Mouse (Mus musculus): ENCODE measurements around the gene Gdpd1.
"Not testable (repeated sequence)": the region's sequence is repeated elsewhere in the genome, so short reads cannot be mapped to it uniquely, and the experiment has no call there.

The Gdpd1 gene

GRCm38 (mm10) chr11:87026096-87026875 lies 47.6 kb downstream of the Gdpd1 start:
- DNase-seq (ENCODE audit: low spot score) = peak; percentile 41

DNA sequence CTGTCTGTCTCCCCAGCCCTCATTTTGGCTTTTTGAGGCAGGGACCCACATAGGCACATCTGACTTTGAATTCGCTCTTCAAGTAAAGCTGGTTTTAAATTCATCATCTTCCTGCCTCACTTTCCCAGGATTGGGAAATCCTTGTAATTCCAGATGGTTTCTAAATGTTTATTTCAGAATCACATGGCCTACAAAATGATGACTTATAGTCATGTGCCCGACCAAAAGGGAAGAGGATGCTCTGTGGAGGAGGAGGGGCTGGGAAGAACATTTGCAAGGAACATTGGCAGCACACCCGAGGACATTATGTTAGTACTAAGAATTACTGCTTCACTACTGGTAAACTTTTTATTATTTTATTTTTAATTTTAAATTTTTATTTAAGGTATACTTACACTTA lies 48.5 kb downstream of the Gdpd1 start:
- DNase-seq (ENCODE audit: low spot score) = peak; percentile 20

GRCm38 (mm10) chr11:87023240-87023639 lies 50.6 kb downstream of the Gdpd1 start:
- DNase-seq (ENCODE audit: low spot score) = not testable (repeated sequence)

DNA sequence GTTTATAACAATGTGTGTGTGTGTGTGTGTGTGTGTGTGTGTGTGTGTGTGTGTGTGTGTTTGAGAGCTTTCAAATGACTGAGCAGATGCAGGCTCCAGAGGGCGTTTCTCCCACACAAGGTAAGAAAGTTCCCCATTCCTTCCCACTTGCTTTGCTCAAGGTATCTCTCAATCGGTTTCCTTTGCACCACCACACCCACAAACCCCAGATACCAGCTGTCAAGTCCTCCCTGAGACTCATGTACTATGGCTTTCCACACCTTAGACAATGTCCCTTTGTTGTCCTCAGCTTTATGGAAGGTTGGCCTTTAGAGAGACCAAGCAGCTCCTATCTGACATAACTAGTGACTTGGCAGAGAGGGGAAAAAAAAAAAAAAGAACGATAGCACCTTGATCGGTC lies 51.1 kb downstream of the Gdpd1 start:
- DNase-seq (ENCODE audit: low spot score) = no peak

GRCm38 (mm10) chr11:87021551-87021950 lies 52.3 kb downstream of the Gdpd1 start:
- no peak for DNase-seq (ENCODE audit: low spot score)

DNA sequence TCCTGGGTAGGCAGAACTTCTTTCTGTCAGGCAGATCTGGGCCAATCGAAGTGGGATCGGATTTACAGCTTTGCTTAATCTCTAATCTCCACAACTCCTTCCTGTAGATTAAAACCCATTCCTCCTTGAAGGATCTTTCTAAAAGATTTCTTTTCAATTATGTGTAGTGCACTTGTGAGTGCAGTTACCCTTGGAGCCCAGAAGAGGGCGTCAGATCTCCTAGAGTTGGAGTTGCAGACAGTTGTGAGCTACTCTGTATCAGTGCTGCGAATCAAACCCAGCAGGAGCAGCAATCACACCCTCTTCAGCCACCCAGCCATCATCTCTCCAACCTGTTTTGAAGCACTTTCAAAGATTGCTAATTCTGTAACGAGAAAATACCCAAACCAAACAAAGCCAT lies 53.4 kb downstream of the Gdpd1 start:
- DNase-seq (ENCODE audit: low spot score) = no peak

DNA sequence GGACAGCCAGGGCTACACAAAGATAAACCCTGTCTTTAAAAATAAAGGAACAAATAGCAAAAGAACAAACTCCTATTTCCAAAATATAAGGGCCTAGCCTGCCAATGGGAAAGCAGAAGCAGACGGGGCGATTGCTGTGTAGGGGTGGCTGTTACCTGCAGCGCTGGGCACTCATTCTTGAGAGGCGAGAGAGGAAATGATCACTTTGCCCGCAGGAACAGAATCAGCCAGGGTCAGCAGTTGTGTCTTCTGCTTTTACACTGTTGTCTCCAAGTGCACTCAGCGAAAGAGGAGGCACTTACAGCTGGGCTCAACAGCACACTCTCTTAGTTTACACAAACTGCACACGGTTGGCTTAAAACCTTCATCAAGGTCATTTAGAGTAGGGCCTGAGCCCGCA lies 54.4 kb downstream of the Gdpd1 start:
- no peak for DNase-seq (ENCODE audit: low spot score)

DNA sequence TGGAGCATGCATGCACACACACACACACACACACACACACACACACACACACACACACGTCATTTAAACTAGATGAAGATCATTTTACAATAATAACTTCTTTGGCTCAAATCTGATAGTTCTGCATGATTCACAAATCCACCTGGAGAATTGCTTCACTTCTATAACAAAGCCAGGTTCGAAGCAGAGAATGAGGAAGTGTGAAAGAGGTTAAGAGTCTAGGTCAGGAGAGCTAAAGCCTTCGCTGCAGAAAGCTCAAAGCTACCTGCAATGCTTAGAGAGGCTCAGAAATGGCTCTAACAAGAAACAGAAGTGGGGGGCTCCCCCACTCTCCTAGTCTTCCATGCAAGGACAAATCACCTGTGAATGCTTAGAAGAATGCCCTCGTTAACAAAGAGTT lies 55.8 kb downstream of the Gdpd1 start:
- peak; percentile 23 for DNase-seq (ENCODE audit: low spot score)

DNA sequence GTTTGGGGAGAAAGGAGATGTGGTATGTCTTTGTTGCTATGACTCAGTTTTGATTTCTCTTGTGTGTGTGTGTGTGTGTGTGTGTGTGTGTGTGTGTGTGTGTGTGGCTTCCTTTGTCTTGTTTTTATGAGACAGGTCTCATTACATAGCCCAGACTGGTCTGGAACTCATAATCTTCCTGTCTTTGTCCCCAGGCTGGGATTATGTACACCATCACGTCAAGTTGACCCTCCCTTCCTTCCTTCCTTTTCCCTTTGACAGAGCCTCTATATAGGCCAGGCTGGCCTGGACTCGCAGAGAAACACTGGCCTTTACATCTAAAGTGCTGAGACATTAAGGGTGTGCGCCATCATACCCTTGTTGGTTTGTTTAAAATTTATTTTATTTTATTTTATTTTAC lies 58.2 kb downstream of the Gdpd1 start:
- DNase-seq (ENCODE audit: low spot score) = no peak

DNA sequence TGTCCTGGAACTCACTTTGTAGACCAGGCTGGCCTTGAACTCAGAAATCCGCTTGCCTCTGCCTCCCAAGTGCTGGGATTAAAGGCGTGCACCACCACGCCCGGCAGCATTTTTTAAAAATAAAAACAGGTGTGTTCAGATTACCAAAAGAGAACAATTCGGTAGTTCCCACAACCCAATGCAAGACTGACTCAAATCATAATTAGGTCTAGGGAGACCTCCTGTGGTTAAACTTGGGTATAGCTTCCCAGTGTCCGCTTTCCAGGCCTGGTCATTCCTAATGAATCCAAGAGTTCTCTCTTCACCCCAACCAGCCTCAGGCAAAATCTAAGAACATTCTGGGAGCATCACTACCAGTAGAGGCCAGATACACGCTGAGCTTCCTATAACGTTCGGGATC lies 63.4 kb downstream of the Gdpd1 start:
- peak; percentile 56 for DNase-seq (ENCODE audit: low spot score)

GRCm38 (mm10) chr11:87007371-87007770 lies 66.5 kb downstream of the Gdpd1 start:
- no peak for DNase-seq (ENCODE audit: low spot score)

- DNase-seq (ENCODE audit: low spot score) = no peak
These were observed 68.7 kb downstream of the Gdpd1 start for GRCm38 (mm10) chr11:87004960-87005755.

DNA sequence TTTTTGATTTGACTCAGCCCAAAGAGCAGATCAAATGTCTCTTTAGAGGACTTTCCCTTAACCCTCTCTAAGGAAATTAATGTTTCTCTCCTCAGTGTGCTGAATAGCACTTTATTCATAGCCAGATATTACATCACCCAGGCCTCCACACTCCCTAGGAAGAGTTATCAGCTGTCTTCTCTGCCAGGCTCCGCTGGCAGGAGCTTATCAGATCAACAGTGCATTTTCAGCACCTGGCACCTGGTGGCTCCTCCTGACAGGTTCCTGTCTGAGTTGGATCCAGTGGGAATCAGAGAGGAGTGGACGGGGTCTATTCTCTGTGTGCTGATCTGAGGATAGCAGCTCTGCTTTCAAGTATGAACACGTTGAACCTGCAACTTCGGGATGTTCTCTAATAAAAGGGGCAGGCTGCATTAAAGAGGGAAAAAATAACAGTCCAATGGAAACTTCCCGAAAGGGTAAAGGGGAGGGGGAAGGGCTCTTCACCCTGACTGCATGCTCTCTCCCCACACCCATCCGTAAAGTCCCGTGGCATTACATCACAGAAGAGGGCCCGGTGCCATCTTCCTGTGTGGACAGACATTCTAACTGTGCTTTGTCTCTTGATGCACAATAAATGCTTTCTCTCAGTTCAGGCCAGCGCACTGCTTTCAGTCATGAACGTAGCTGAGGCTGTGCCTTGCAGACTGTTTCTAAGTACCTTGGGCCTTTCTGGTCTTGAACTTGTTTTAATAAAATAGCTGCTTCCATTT lies 71.6 kb downstream of the Gdpd1 start:
- peak; percentile 22 for DNase-seq (ENCODE audit: low spot score)

GRCm38 (mm10) chr11:87001217-87001616 lies 72.6 kb downstream of the Gdpd1 start:
- DNase-seq (ENCODE audit: low spot score) = no peak

- no peak for DNase-seq (ENCODE audit: low spot score)
These were observed 77.6 kb downstream of the Gdpd1 start for GRCm38 (mm10) chr11:86996266-86996665.

DNA sequence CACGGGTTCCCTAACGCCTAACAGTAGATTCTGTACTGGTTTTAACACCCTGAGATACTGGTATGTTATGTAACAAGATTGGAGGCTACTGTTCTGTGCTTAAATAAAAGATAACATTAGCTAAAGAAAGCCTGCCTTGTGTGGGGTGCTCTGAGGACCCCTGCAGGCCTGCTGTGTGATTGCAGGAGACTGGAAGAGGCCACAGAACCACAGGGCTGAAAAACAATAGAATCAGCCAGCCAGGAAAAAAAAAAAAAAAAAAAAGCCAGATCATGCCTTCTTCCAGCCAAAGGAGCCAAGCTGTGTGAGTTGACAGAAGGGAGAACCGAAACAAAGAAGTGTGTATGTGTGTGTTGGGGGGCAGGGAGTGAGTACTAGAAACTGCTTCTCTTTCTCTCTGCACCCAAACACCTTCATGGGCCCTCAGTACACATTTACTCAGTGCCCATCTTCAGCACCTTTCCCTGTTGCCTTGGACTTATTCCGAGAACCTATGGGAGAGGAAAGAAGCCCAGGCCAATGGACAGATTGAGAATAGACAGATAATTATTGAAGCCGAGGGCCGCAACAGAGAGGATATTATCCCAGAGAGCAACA lies 78.1 kb downstream of the Gdpd1 start:
- peak; percentile 59 for DNase-seq (ENCODE audit: low spot score)

DNA sequence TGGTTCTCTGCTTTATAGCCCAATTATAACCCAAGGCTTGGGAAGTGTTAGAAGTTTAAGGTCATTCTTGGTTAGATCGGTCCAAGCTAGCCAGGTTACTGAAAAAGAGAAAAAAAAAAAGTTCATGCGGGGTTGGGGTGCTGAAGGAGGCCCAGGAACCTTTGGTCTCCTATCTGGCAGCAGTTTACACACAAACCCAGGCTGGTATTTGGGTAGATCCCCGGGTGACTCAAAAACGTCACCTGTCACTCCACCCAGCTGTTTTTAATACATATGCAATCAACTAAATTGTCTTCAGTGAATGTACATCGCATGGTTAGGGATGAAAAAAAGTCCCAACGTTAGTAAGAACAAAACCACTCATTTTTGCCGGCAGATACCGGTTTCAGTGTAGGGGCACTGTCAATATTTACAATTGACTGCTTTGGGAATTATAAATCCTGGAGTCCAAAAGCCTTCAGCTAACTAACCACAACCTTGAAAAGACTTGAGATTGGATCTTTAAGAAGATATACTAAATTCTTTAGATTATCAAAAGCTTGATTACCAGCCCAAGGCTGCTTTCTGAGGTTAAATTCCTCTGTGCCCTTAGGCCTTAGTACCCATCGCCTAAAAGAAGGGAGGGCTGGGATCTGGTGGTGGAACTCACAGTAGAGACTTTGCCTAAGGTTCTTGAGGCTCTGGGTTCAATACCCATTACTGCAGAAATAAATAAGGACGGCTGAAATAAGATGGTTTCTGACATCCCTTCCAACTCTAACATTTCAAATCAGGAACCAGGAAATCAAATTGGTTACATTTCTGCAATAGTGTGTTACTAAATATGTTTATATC lies 78.9 kb downstream of the Gdpd1 start:
- DNase-seq (ENCODE audit: low spot score) = no peak

DNA sequence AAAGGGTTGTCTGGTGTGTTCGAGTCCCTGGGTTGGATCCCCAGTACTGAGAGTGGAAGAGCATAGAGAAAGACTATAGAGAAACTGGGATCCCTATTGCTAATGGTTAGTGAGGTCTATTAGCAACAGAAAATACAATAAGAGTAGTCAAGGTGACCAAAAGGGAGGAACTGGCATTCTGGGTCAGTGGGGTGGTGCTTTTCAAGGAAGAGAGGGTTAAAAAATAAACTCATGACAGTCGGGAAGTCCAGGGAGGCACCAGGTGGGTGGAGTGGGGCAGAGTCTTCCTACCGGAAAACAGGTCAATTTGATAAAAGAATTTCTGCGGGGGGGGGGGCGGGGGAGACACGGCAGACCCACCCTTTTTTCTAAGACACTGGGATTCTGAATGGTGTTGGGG lies 79.5 kb downstream of the Gdpd1 start:
- DNase-seq (ENCODE audit: low spot score) = no peak

GRCm38 (mm10) chr11:86993041-86994037 lies 80.5 kb downstream of the Gdpd1 start, which contains the start of gene Ypel2:
Ypel2 (minus strand) TSS chr11:86993707.
- peak; percentile 96 for DNase-seq (ENCODE audit: low spot score)

- no peak for DNase-seq (ENCODE audit: low spot score)
These were observed 81.3 kb downstream of the Gdpd1 start for GRCm38 (mm10) chr11:86992461-86992988.
